Mouse (Mus musculus): ENCODE results near the gene Dkk1. TPM values are rescaled to one million over a fixed set of nuclear protein-coding genes. Genes with fewer than 3 reads are reported as not detected.
"Not testable (repeated sequence)": the region's sequence is repeated elsewhere in the genome, so short reads cannot be mapped to it uniquely, and the experiment has no call there.

The Dkk1 gene
- polyA plus RNA-seq, 2 experiments, result 13.0 to 14.7 TPM

DNA sequence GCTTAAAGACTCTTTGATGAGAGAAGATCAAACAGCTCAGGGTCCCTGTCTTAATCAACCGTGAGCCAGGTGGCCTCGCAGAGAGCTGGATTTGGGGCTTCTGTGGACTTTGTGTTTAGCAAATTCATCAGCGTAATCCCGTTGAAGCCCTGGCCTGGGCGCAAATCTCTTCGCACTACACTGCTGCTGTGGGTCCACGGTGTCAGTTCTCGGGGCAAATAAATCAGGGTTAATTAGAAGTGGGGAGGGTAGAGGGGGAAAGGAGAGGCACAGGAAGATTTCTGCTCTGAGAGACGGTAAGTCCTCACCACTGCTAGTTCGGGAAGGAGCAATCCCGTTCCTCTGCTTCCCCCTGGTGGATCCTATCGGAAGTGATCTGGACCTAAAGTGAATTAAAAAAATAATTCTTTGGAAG, 5.0 kb upstream of the Dkk1 start:
- Histone ChIP-seq H3K4me3 (replicated peaks; ENCODE audit: low read length) (peak overlapping the region; percentile 28), H3K4me1 (ENCODE audit: control insufficient read depth, insufficient read depth, low read length) (0 out of 2 replicates have a peak, but pooled peaks cover 4% of the 10 kb centered on the region), H3K36me3 (ENCODE audit: control insufficient read depth, insufficient read depth, low read length) (no peaks in the 10 kb centered on the region), H3K27me3 (ENCODE audit: control insufficient read depth, insufficient read depth, low read length) (peaks cover 30% of the 10 kb centered on the region), H3K9me3 (ENCODE audit: control insufficient read depth, low read length) (no peaks in the 10 kb centered on the region), H3K9ac (ENCODE audit: low read depth, low read length, severe bottlenecking) (peak overlapping the region; percentile 51), H3K4me2 (replicated peaks; ENCODE audit: low read depth, low read length, severe bottlenecking) (peak overlapping the region; percentile 52), H3K27ac (replicated peaks; ENCODE audit: low read depth, low read length) (no peak overlapping the region)
- 0 out of 2 replicates have a peak, but pooled peaks have one; percentile 15 for TF ChIP-seq POLR2A (IDR thresholded peaks at IDR 0.05; ENCODE audit: borderline replicate concordance, extremely low read depth, insufficient read depth, insufficient read length)
- WGBS, result 3% methylated on average over 12 of the region's 12 CpGs
- DNase-seq (ENCODE audit: low spot score), result peak; percentile 88
- no peak for ATAC-seq (ENCODE audit: low FRiP score, low read depth)

DNA sequence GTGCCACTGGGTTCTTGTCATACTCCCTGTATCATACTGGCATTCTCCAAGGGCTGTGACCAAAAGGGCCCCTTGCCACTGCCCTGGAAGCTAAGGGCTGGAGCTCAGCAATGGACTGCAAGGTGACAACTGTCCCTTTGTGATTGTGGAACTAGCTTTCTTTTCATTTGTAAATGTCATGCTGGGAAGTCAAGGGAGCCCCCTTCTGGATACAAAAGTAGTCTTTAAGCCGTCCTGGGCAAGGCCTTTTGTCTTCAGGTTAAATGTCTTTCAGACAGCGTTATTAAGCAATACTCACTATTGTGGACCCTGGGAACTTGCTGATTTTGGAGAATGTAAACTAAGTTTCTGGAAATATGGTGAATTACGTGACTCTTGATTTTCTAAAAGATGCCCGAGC, 4.3 kb upstream of the Dkk1 start:
- no peaks in the 10 kb centered on the region for H3K9me3 ChIP-seq (ENCODE audit: control insufficient read depth, low read length)
- H3K36me3 ChIP-seq (ENCODE audit: control insufficient read depth, insufficient read depth, low read length), result no peaks in the 10 kb centered on the region
- no peak for TF ChIP-seq POLR2A (IDR thresholded peaks at IDR 0.05; ENCODE audit: borderline replicate concordance, extremely low read depth, insufficient read depth, insufficient read length)
- H3K4me2 ChIP-seq (replicated peaks; ENCODE audit: low read depth, low read length, severe bottlenecking), result no peak overlapping the region
- H3K4me1 ChIP-seq (ENCODE audit: control insufficient read depth, insufficient read depth, low read length), result peaks cover 7% of the 10 kb centered on the region; the same call in 1 of the 2 replicates
- DNase-seq (ENCODE audit: low spot score) (no peak), ATAC-seq (ENCODE audit: low FRiP score, low read depth) (no peak)
- WGBS, result 17% methylated on average over 4 of the region's 4 CpGs
- no peak overlapping the region for H3K4me3 ChIP-seq (replicated peaks; ENCODE audit: low read length)
- H3K9ac ChIP-seq (ENCODE audit: low read depth, low read length, severe bottlenecking), result no peak overlapping the region
- H3K27me3 ChIP-seq (ENCODE audit: control insufficient read depth, insufficient read depth, low read length), result peaks cover 37% of the 10 kb centered on the region
- H3K27ac ChIP-seq (replicated peaks; ENCODE audit: low read depth, low read length), result no peak overlapping the region

DNA sequence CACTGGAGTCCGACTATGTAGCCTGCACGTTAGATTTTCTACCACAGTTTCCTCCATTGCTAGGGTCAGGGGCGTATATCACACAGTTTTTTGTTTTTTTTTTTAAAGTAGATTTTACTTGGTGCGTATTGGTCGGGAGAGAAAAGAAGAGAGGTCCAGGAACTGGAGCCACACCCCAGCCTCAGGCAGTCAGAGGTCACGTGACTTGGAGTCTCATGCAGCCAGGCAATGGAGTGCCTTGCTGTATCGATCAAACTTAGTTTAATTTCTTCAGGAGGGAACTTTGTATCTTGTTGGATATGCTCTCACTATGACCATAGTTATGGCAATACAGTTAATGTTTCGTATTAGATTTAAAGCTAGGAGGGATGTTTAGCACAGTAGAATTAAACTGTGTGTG, 2.8 kb upstream of the Dkk1 start:
- no peaks in the 10 kb centered on the region for H3K9me3 ChIP-seq (ENCODE audit: control insufficient read depth, low read length)
- 72% methylated on average over 8 of the region's 8 CpGs for WGBS
- H3K27me3 ChIP-seq (ENCODE audit: control insufficient read depth, insufficient read depth, low read length), result peaks cover 43% of the 10 kb centered on the region
- H3K36me3 ChIP-seq (ENCODE audit: control insufficient read depth, insufficient read depth, low read length), result no peaks in the 10 kb centered on the region
- H3K9ac ChIP-seq (ENCODE audit: low read depth, low read length, severe bottlenecking), result no peak overlapping the region
- no peak overlapping the region for H3K27ac ChIP-seq (replicated peaks; ENCODE audit: low read depth, low read length)
- no peak for TF ChIP-seq POLR2A (IDR thresholded peaks at IDR 0.05; ENCODE audit: borderline replicate concordance, extremely low read depth, insufficient read depth, insufficient read length)
- ATAC-seq (ENCODE audit: low FRiP score, low read depth) (no peak), DNase-seq (ENCODE audit: low spot score) (no peak)
- H3K4me1 ChIP-seq (ENCODE audit: control insufficient read depth, insufficient read depth, low read length), result peaks cover 7% of the 10 kb centered on the region; the same call in 1 of the 2 replicates
- H3K4me3 ChIP-seq (replicated peaks; ENCODE audit: low read length), result no peak overlapping the region
- no peak overlapping the region for H3K4me2 ChIP-seq (replicated peaks; ENCODE audit: low read depth, low read length, severe bottlenecking)

DNA sequence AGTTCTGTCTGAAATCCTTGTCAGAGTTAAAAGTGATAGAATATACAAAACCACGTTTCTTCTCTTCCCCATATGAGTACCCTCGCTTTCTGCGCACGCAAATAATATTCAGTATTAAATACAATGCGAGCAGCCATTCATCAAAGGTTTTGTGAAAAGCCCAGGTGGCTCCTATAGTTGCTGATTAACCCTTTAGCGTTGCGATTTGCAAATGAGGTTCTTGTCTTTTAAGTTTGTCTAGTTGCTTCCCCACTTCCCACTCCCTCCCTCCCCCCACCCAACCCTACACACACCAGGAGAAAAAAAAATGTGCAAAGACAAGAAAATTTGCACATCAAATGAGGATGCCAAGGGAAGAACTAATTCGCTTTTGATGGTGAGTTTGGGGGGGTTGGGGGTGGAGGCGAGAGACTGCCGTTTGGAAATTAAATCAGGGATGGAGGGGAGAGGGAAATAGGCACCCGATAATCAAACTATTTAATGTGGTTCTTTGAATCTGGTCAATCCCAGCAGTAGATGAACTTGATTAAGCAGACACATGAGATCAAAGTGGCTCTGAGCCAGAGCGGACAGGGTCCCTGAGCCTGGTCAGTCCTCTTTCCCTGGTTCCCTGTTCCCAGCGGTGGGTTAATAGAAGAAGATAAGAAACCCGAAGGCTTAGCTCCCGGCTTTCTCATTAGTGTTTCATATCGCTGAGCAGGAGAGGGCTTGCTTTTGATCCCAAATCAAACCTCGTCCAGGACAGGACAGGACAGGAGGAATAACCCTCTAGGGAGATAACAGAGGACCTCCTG, 586 bp upstream of the Dkk1 start:
- Histone ChIP-seq H3K4me2 (replicated peaks; ENCODE audit: low read depth, low read length, severe bottlenecking) (peak overlapping the region; percentile 52), H3K9me3 (ENCODE audit: control insufficient read depth, low read length) (no peaks in the 10 kb centered on the region), H3K36me3 (ENCODE audit: control insufficient read depth, insufficient read depth, low read length) (no peaks in the 10 kb centered on the region), H3K4me1 (ENCODE audit: control insufficient read depth, insufficient read depth, low read length) (peaks cover 7% of the 10 kb centered on the region; the same call in 1 of the 2 replicates), H3K4me3 (replicated peaks; ENCODE audit: low read length) (peak overlapping the region; percentile 39), H3K9ac (ENCODE audit: low read depth, low read length, severe bottlenecking) (no peak overlapping the region), H3K27ac (replicated peaks; ENCODE audit: low read depth, low read length) (no peak overlapping the region), H3K27me3 (ENCODE audit: control insufficient read depth, insufficient read depth, low read length) (peaks cover 49% of the 10 kb centered on the region)
- no peak for TF ChIP-seq POLR2A (IDR thresholded peaks at IDR 0.05; ENCODE audit: borderline replicate concordance, extremely low read depth, insufficient read depth, insufficient read length)
- DNase-seq (ENCODE audit: low spot score), result no peak
- no peak for ATAC-seq (ENCODE audit: low FRiP score, low read depth)
- 2% methylated on average over 17 of the region's 17 CpGs for WGBS

DNA sequence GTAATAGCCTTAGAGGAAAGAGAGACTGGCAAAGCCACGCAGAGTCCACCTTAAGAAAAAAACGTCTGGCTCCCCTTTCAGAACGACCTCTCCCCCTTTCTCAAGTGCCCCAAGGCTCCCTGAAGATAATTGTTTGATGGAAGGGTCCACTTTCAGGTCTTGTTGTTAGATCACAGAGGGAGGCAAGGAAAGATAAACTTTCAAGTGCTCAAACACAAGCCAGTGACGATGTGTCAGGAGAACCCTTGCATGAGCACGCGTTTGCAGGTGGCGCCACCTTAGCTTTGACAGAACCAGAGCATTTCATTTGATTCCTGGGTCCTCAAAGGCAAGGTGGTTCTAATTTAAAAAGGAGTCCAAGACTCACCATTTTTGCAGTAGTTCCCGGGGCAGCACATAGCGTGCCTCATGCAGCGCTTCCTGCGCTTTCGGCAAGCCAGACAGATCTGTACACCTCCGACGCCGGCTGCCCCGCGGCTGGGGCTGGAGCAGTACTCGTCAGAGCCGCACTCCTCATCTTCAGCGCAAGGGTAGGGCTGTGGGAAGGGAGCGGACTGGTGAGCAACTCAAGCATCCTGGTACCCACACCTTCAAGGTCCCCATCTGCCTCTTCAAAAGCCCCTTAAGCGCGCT, 938 bp downstream of the Dkk1 start:
- TF ChIP-seq POLR2A (IDR thresholded peaks at IDR 0.05; ENCODE audit: borderline replicate concordance, extremely low read depth, insufficient read depth, insufficient read length), result no peak
- Histone ChIP-seq H3K9ac (ENCODE audit: low read depth, low read length, severe bottlenecking) (no peak overlapping the region), H3K27ac (replicated peaks; ENCODE audit: low read depth, low read length) (no peak overlapping the region), H3K4me3 (replicated peaks; ENCODE audit: low read length) (peak overlapping the region; percentile 39), H3K4me1 (ENCODE audit: control insufficient read depth, insufficient read depth, low read length) (peaks cover 7% of the 10 kb centered on the region; the same call in 1 of the 2 replicates), H3K9me3 (ENCODE audit: control insufficient read depth, low read length) (no peaks in the 10 kb centered on the region), H3K4me2 (replicated peaks; ENCODE audit: low read depth, low read length, severe bottlenecking) (peak overlapping the region; percentile 52), H3K27me3 (ENCODE audit: control insufficient read depth, insufficient read depth, low read length) (peaks cover 43% of the 10 kb centered on the region), H3K36me3 (ENCODE audit: control insufficient read depth, insufficient read depth, low read length) (no peaks in the 10 kb centered on the region)
- DNase-seq (ENCODE audit: low spot score), result no peak
- peak; percentile 14; the same call in 1 of the 2 replicates for ATAC-seq (ENCODE audit: low FRiP score, low read depth)
- 1% methylated on average over 23 of the region's 23 CpGs for WGBS

DNA sequence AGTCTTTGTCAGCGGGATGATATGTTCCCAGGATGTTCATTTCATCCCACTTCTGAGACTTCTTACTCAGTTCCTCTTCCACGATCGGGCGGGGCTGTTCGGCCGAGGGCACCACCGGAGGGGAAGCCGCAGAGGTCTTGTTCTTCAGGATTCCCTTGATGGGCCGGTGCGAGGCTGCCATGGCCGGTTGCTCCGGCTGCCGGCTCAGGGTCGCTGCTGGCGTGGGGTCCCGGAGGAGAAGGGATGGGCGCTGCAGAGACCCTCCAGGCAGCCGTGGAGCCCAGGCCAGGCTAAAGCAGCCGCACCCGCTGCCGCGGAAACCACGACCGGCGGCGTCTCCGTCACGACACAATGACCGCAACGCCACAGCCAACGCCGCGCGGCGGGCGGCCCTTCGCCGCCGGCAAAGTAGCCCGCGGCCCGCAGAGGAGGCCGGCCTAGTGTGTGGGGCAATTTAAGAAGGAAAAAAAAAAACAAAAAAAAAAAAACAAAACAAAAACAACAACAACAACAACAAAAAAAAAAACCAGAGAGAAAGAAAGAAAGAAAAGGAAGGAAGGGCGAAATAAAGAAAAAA, 10.0 kb downstream of the Dkk1 start:
- 1% methylated on average over 43 of the region's 44 CpGs for WGBS
- H3K4me1 ChIP-seq (ENCODE audit: control insufficient read depth, insufficient read depth, low read length); H3K27me3 ChIP-seq (ENCODE audit: control insufficient read depth, insufficient read depth, low read length); H3K36me3 ChIP-seq (ENCODE audit: control insufficient read depth, insufficient read depth, low read length); ATAC-seq (ENCODE audit: low FRiP score, low read depth); DNase-seq (ENCODE audit: low spot score); H3K27ac ChIP-seq (replicated peaks; ENCODE audit: low read depth, low read length); H3K9me3 ChIP-seq (ENCODE audit: control insufficient read depth, low read length): not testable (repeated sequence)
- H3K9ac ChIP-seq (ENCODE audit: low read depth, low read length, severe bottlenecking), result peak overlapping the region; percentile 46; the same call in 1 of the 2 replicates
- peak overlapping the region; percentile 59 for H3K4me2 ChIP-seq (replicated peaks; ENCODE audit: low read depth, low read length, severe bottlenecking)
- H3K4me3 ChIP-seq (replicated peaks; ENCODE audit: low read length), result peak overlapping the region; percentile 42

Measured in limb, embryonic 14.5 days (tissue).